Mouse (Mus musculus): Measurements from ENCODE around the gene Kntc1.
"Not testable (repeated sequence)": the region's sequence is repeated elsewhere in the genome, so short reads cannot be mapped to it uniquely, and the experiment has no call there.

DNA sequence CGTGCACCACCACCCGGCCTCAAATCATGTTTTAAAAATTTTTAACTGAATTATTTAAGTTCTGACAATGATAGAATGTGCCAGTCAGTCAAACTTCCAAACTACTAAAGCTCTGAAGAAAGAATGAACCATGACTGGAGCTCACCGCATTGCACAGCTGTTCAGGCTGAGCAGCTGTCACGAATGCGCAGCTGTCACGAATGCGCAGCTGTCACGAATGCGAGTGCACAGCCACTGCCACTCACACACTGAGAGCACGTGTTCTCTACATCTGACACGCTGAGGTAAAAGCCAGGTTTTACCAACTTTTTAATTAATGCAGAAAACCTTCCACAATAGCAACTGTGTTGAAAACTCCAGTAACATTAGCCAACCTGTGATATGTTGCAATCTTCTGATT lies 16.9 kb downstream of the Kntc1 start:
- TF ChIP-seq CTCF (IDR thresholded peaks at IDR 0.05; ENCODE audit: low read depth, low read length); POLR2A (IDR thresholded peaks at IDR 0.05; ENCODE audit: extremely low read depth, insufficient read depth, low read length): not testable (repeated sequence)

Measured in liver, adult 2 months (tissue).